Mouse (Mus musculus): ENCODE results near the gene Clca3a1. TPM values are rescaled to one million over a fixed set of nuclear protein-coding genes. Genes with fewer than 3 reads are reported as not detected.
A peak's percentile ranks its signal among the peaks of the same experiment; 100 is the strongest.
"Not testable (repeated sequence)": the region's sequence is repeated elsewhere in the genome, so short reads cannot be mapped to it uniquely, and the experiment has no call there.

The Clca3a1 gene
- polyA plus RNA-seq (2012; fragmentation: generic; extraction: Trizol): 0.12 TPM
- long read RNA-seq, experiment 1: 0 reads
- long read RNA-seq, experiment 2: 0 reads

DNA sequence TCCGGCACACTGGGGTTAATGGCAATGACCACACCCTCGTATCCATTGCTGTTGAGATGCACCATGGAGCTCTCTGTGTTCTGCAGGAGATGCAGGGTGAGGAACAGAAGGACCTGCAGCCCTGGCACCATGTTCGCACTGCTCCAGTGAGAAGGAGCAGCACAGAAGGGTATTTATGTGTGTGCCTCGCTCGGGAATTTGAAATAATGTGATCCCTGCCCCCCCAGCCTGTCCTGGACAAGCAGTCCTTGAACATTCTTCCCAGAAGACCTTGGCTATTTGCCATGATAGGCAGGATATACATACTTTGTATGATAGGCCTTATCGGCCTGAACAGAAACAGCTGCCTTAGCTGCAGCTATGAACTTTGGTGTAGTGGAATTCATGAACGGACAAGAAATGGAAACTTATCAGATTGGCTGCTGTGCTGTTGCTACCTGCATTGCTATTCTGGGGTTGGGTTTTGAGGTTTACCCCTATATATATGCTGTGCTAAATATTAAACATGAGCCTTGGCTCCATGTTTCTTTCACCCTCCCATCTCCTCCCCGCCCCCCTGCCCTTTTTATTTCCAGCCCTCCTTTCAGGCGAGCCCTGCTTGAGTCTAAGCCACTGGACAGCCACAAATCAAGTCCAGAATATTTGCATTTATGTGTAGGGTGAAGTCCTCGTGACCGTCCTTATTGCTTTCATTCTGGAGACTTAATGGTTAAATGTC, at the start of gene Clca3a1:
Clca3a1 (minus strand) TSS at position 386 of the 718 bp plus-strand sequence.
- Histone ChIP-seq H3K79me2 (ENCODE audit: control insufficient read depth, insufficient read depth) (no peaks in the 10 kb centered on the region), H3K27me3 (ENCODE audit: control insufficient read depth, insufficient read depth, insufficient read length) (no peaks in the 10 kb centered on the region), H3ac (ENCODE audit: control insufficient read depth, insufficient read length, low read depth) (no peak within 1 kb of the TSS), H3K36me3 (ENCODE audit: control insufficient read depth, insufficient read depth) (no peaks in the 10 kb centered on the region), H3K79me3 (ENCODE audit: low read depth) (no peaks in the 10 kb centered on the region), H3K4me3 (ENCODE audit: insufficient read depth, poor library complexity, severe bottlenecking) (no peak within 1 kb of the TSS)
- TF ChIP-seq USF1 (IDR thresholded peaks at IDR 0.05; ENCODE audit: low read depth) (no peak), CTCF (IDR thresholded peaks at IDR 0.05; ENCODE audit: control insufficient read depth, insufficient read depth, insufficient read length) (no peak), FOSL1 (IDR thresholded peaks at IDR 0.05; ENCODE audit: insufficient read depth, low read length, poor library complexity, severe bottlenecking) (no peak), MAX (IDR thresholded peaks at IDR 0.05) (no peak), CEBPB (IDR thresholded peaks at IDR 0.05; ENCODE audit: low read depth) (no peak), MYOG (IDR thresholded peaks at IDR 0.05; ENCODE audit: control insufficient read depth, extremely low read depth, insufficient read length) (no peak), MYOD1 (IDR thresholded peaks at IDR 0.05; ENCODE audit: control insufficient read depth, insufficient read length, low read depth) (no peak)

DNA sequence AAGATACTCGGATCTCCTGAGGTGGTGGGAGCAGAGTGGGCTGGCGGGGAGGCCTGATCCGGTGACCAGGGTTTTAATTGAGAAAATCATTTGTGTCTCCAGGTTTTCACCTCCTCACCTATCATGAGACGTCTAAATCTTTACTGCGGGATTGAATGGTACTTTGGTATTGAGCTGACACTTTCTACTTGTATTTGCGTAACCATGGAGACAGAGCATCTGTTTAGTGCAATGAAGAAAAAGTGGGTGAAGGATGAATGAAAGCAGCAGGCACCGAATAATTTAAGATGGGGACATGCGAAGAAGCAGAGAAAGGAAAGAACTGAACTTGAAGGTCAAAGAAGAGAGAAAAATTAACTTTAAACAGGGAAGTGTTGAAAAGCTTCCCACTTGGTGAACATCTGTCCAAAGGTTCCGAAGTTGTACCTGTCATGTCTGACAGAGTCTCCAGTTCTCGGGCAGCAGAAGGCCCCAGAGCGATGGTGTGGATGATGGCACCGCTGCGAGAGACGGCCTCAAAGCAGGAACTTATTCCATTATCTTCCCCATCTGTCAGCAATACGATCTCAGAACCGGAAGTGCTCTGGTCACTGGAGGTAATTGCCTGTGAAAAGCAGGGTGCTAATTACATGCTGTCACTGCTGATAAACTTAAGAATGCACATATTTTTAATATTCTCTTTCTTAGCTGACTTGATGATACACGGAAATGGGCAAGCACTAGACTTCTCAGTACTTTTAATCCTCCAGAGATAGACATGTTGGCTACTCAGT, 47.6 kb upstream of the Clca3a1 start:
- not testable (repeated sequence) for H3ac ChIP-seq (ENCODE audit: control insufficient read depth, insufficient read length, low read depth); H3K79me3 ChIP-seq (ENCODE audit: low read depth); H3K36me3 ChIP-seq (ENCODE audit: control insufficient read depth, insufficient read depth); H3K27me3 ChIP-seq (ENCODE audit: control insufficient read depth, insufficient read depth, insufficient read length); H3K4me3 ChIP-seq (ENCODE audit: insufficient read depth, poor library complexity, severe bottlenecking); H3K79me2 ChIP-seq (ENCODE audit: control insufficient read depth, insufficient read depth)

DNA sequence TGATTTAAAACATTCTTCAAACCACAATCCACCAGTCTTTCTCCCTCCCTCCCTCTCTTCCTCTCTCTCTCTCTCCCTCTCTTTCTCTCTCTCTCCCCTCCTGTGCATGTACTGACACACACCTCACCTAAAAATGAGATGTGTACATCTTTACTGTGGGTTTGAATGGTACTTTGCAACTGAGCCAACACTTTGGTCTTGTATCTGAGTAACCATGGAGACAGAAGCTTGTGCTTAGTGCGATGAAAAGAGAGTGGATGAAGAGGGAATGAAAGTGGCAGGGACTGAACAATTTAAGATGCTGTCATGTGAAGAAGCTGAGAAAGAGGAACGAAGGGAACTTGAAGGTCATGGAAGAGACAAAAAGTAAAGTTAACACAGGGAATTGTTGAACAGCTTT, 45.8 kb upstream of the Clca3a1 start:
- not testable (repeated sequence) for H3K27me3 ChIP-seq (ENCODE audit: control insufficient read depth, insufficient read depth, insufficient read length); H3K79me3 ChIP-seq (ENCODE audit: low read depth); H3K4me3 ChIP-seq (ENCODE audit: insufficient read depth, poor library complexity, severe bottlenecking); H3K36me3 ChIP-seq (ENCODE audit: control insufficient read depth, insufficient read depth); H3ac ChIP-seq (ENCODE audit: control insufficient read depth, insufficient read length, low read depth); H3K79me2 ChIP-seq (ENCODE audit: control insufficient read depth, insufficient read depth)

DNA sequence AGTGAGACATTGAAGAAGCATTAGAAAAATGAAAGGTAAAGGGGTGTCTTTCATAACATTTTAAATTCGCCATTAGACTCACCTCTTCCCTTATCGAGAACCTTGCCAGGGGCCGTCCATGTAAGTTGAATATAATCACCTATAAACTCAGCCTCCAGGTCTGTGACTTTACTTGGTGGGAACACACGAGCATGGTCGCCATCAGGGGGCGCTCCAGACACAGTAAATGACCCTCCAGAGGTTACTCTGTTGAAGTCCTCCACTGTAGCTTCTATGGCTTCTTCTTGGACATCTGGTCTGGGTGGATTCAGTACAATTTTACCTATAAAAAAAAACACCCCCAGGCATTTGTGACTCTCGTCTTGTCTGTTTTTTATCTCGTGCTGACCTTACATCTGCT, 41.1 kb upstream of the Clca3a1 start:
- no peaks in the 10 kb centered on the region for H3K79me2 ChIP-seq (ENCODE audit: control insufficient read depth, insufficient read depth)
- H3K4me3 ChIP-seq (ENCODE audit: insufficient read depth, poor library complexity, severe bottlenecking): no peak overlapping the region
- TF ChIP-seq CTCF (IDR thresholded peaks at IDR 0.05; ENCODE audit: control insufficient read depth, insufficient read depth, insufficient read length): peak; percentile 4
- no peak for TF ChIP-seq CEBPB (IDR thresholded peaks at IDR 0.05; ENCODE audit: low read depth)
- TF ChIP-seq MAX (IDR thresholded peaks at IDR 0.05): no peak
- H3K36me3 ChIP-seq (ENCODE audit: control insufficient read depth, insufficient read depth): no peaks in the 10 kb centered on the region
- no peaks in the 10 kb centered on the region for H3K79me3 ChIP-seq (ENCODE audit: low read depth)
- H3ac ChIP-seq (ENCODE audit: control insufficient read depth, insufficient read length, low read depth): no peak overlapping the region
- no peaks in the 10 kb centered on the region for H3K27me3 ChIP-seq (ENCODE audit: control insufficient read depth, insufficient read depth, insufficient read length)

DNA sequence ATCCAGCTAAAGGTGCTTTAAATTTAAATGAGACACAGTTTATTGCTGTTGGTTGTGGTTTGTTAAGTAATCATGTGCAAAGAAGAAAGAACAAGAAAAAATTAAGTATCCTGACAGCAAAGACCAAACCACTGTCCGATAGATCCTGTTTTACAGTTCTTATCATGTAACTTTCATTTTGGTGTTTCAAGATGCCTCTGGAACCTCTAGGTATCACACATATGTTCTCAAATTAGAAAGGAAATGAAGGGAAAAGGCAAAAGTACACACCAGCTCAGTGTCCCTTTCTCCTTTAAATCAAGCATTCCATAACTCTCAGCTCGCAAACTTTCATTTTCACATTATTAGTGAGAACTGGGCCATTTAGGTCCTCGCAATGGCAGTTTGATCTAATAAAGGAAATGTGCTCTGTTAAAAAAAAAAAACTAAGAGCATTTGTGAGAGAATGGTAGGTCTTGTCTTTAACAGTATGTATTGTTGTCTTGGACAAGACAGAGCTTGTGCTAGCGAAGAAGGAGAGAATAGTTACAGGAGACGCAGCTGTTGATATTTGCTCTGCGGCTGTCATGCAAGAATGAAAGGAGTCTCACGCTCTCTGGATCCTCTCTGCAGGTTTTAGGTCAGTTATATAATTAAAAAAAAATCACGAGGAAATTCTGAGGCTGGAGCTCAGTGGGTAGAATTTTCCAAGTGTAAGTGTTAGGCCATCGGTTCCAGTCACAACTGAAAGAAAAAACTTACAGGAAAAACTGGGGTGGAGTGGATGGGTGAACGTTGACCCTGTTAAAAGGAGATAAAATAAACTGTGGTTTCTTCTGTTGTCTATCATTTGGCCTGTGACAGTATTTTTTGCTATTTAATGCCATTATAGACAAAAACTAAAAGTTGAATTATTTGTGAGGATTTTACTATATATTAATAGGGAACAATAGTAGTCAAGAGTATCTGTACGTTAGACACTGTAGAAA, 24.7 kb upstream of the Clca3a1 start:
- H3K27me3 ChIP-seq (ENCODE audit: control insufficient read depth, insufficient read depth, insufficient read length): no peaks in the 10 kb centered on the region
- TF ChIP-seq MAX (IDR thresholded peaks at IDR 0.05) (no peak), CEBPB (IDR thresholded peaks at IDR 0.05; ENCODE audit: low read depth) (no peak), MYOD1 (IDR thresholded peaks at IDR 0.05; ENCODE audit: control insufficient read depth, insufficient read length, low read depth) (no peak), MYOG (IDR thresholded peaks at IDR 0.05; ENCODE audit: control insufficient read depth, extremely low read depth, insufficient read length) (no peak)
- no peaks in the 10 kb centered on the region for H3K36me3 ChIP-seq (ENCODE audit: control insufficient read depth, insufficient read depth)
- no peak overlapping the region for H3ac ChIP-seq (ENCODE audit: control insufficient read depth, insufficient read length, low read depth)
- no peaks in the 10 kb centered on the region for H3K79me2 ChIP-seq (ENCODE audit: control insufficient read depth, insufficient read depth)
- H3K4me3 ChIP-seq (ENCODE audit: insufficient read depth, poor library complexity, severe bottlenecking): no peak overlapping the region
- no peaks in the 10 kb centered on the region for H3K79me3 ChIP-seq (ENCODE audit: low read depth)

DNA sequence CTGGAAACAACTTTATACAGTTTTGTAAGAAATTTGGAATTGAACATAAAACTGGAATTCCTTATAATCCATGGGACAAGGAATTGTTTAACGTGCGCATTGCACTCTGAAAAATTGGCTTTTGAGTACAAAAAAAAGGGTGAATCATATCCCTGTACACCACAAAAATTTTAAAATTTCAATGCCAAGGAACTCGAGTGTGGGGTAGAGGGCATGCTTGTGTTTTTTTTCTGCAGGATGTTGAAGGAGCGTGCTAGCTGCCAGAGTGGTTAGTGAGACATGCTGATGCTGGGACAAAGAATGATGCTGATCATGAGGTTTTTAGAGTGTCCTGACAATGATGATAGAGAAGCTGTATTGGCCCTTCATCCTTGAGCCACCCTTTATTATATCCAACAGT, 4.4 kb upstream of the Clca3a1 start:
- TF ChIP-seq MYOG (IDR thresholded peaks at IDR 0.05; ENCODE audit: control insufficient read depth, extremely low read depth, insufficient read length) (no peak), FOSL1 (IDR thresholded peaks at IDR 0.05; ENCODE audit: insufficient read depth, low read length, poor library complexity, severe bottlenecking) (no peak), USF1 (IDR thresholded peaks at IDR 0.05; ENCODE audit: low read depth) (no peak), CTCF (IDR thresholded peaks at IDR 0.05; ENCODE audit: control insufficient read depth, insufficient read depth, insufficient read length) (no peak), MAX (IDR thresholded peaks at IDR 0.05) (no peak), MYOD1 (IDR thresholded peaks at IDR 0.05; ENCODE audit: control insufficient read depth, insufficient read length, low read depth) (no peak), CEBPB (IDR thresholded peaks at IDR 0.05; ENCODE audit: low read depth) (no peak)
- Histone ChIP-seq H3K4me3 (ENCODE audit: insufficient read depth, poor library complexity, severe bottlenecking) (no peak overlapping the region), H3K36me3 (ENCODE audit: control insufficient read depth, insufficient read depth) (no peaks in the 10 kb centered on the region), H3K79me3 (ENCODE audit: low read depth) (no peaks in the 10 kb centered on the region), H3K79me2 (ENCODE audit: control insufficient read depth, insufficient read depth) (no peaks in the 10 kb centered on the region), H3ac (ENCODE audit: control insufficient read depth, insufficient read length, low read depth) (no peak overlapping the region), H3K27me3 (ENCODE audit: control insufficient read depth, insufficient read depth, insufficient read length) (no peaks in the 10 kb centered on the region)
